Mouse (Mus musculus) cerebellum, adult 2 months (tissue): Measurements from ENCODE around the gene Lingo4. TPM values are rescaled to one million over a fixed set of nuclear protein-coding genes. Genes with fewer than 3 reads are reported as not detected.

Experiments
- DNase-seq, 2 experiments: peaks; one replicate each; pipeline ENCODE4 v3.0.0; 2021
- H3K27ac ChIP-seq: fragments of 200-500 bp; 2 replicates; pipeline ENCODE4 v1.5.1; 2012; ENCODE audit warnings: low read length, control low read depth, inconsistent platforms; ENCODE audit not compliant: insufficient read depth
- H3K27me3 ChIP-seq: fragments of 200-500 bp; 2 replicates; pipeline ENCODE4 v1.6.1; 2012; ENCODE audit warnings: inconsistent platforms, mild to moderate bottlenecking, low read length, moderate library complexity; ENCODE audit not compliant: control insufficient read depth, insufficient read depth
- H3K4me1 ChIP-seq: fragments of 200-500 bp; 2 replicates; pipeline ENCODE4 v1.6.1; 2011; ENCODE audit warnings: low read length; ENCODE audit not compliant: control insufficient read depth, insufficient read depth
- H3K4me3 ChIP-seq: fragments of 200-500 bp; replicated peaks from 2 replicates; pipeline ENCODE3; 2011; ENCODE audit warnings: mild to moderate bottlenecking, low read depth, low read length, control low read depth; ENCODE audit not compliant: insufficient read depth
- CTCF ChIP-seq: fragments of 200-500 bp; IDR thresholded peaks from 2 replicates; pipeline ENCODE4 v1.5.1; 2011; ENCODE audit warnings: low read depth, mild to moderate bottlenecking, control low read depth, low read length, moderate library complexity, borderline replicate concordance; ENCODE audit not compliant: insufficient read depth
- POLR2A ChIP-seq: fragments of 200-500 bp; IDR thresholded peaks from 2 replicates; pipeline ENCODE4 v1.6.1; 2011; ENCODE audit warnings: low read length, control low read depth, borderline replicate concordance; ENCODE audit not compliant: insufficient read depth
- WGBS: fragments of 180-500 bp; shearing (Covaris S2); methylation state at CpG from one replicate; pipeline ENCODE4 v1.1.7; 2018; 5-methylcytosine and 5-hydroxymethylcytosine counted together
- polyA plus RNA-seq: library from polyadenylated mRNA; depleted of rRNA; stranded (reverse); fragments of >200 nt; gene quantifications from 2 replicates; pipeline ENCODE4 v1.2.3, GENCODE M21; 2012; rRNA removed

Lingo4 gene
- polyA plus RNA-seq = 6.5 and 6.6 TPM in 2 replicates

DNA sequence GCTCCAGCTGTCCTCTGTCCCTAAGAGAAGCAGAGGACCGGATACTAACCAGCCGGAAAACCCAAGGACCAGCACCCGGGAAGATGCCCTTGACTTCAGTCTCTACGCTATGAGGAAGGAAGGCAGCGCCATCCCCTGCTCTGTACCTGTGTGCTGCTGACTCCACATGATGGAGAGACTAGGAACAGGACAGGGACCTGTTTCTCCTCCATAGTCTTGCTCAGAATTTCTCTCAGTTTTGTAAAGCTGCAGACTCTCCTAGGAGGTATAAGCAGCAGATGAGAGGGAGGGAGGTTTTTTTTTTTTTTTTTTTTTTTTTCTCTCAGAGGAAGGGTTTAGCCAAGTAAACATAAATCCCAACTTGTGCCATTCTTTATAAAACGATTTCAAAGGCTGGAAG, at the start of gene Lingo4:
TSS of gene Lingo4 (plus strand) at position 301 of the 400 bp plus-strand sequence.
- 84% methylated on average over 6 of the region's 6 CpGs for WGBS
- no peak within 1 kb of the TSS for H3K27ac ChIP-seq

DNA sequence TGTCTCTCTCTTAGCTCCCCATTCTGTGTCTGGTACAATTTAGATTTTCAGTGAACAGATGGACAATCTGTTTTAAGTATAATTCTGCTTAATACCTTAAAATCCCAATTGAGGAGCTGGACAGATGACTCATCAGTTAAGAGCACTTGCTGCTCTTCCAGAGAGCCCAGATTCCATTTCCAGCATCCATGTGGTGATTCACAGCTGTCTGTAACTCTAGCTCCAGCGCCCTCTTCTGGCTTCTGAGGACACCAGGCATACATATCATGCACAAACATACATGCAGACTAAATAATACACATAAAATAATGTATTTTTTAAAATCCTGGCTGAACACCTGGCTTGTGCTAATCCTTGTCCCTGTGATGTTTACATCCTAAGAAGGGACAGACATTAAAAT, 37.5 kb upstream of the Lingo4 start:
- DNase-seq = no peak
- Histone ChIP-seq H3K4me1 (no peaks in the 10 kb centered on the region), H3K4me3 (no peak overlapping the region), H3K27ac (no peak overlapping the region), H3K27me3 (no peaks in the 10 kb centered on the region)
- 8% methylated on average over 1 of the region's 1 CpGs for WGBS
- no peak for TF ChIP-seq POLR2A
- no peak for TF ChIP-seq CTCF

More for the DNA sequence above, at the start of gene Lingo4:
- no peak for DNase-seq
- Histone ChIP-seq H3K27me3 (no peaks in the 10 kb centered on the region), H3K4me3 (peak within 1 kb of the TSS; percentile 52), H3K4me1 (peaks cover 4% of the 10 kb centered on the region; the same call in 1 of the 2 replicates)
- no peak for TF ChIP-seq CTCF
- no peak for TF ChIP-seq POLR2A

DNA sequence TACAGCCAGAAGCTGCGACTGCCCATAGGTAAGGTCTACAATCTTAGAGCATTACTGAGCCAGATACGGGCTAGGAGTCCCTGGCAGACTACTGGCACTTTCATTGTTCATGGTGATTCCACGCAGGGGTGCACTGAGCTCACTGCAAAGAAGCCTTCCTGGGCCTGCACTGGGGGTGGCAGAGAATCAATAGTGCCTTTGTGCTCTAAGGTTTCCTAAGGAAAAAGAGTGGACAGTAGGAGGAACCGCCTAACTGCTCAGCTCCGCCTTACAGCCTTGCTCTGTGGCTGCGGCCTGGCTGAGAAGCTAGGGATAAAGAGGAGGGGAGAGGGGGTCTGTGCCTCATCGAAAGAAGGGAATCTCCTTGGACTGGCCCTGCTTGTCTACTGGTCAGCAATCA, 36.2 kb upstream of the Lingo4 start, which contains the start of gene C2cd4d:
TSS of gene C2cd4d (plus strand) at position 301 of the 400 bp plus-strand sequence.
- Histone ChIP-seq H3K4me3 (peak within 1 kb of the TSS; percentile 44), H3K27ac (no peak within 1 kb of the TSS), H3K27me3 (no peaks in the 10 kb centered on the region), H3K4me1 (no peaks in the 10 kb centered on the region)
- no peak for DNase-seq
- WGBS = 76% methylated on average over 7 of the region's 7 CpGs
- no peak for TF ChIP-seq POLR2A
- TF ChIP-seq CTCF = no peak

DNA sequence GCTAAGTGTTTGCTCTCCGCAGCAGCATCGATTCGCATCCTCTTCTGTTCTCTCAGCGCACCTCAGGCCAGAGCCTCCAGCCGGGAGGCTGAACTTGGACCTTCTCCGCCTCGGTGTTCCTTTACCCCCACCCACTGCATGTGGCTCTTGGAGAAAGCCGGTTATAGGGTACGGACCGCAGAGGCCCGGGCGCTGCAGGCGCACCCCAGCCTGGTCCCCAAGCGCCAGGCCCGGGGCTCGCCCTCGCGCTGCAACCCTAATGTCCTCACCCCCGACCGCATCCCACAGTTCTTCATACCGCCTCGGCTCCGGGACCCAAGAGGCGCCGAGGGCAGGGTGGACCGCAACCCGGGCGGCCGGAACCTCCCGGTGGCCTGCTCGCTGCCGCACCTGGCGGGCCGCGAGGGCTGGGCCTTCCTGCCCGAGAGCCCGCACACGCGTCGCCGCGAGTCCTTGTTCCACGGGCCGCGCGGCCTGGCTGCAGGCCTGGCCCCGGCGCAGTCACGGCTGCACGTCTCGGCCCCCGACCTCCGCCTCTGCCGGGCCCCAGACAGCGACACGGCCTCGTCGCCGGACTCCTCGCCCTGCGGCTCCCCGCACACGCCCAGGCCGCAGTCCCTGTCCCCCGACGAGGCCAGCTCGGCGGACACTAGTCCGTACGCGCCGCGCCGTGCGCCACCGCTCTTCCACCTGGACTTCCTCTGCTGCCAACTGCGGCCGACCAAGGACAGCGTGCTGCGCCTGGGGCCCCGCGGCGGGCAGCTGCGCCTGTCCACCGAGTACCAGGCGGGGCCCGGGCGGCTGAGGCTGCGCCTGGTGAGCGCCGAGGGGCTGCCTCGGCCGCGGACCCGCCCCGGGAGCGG, 34.8 kb upstream of the Lingo4 start:
- peak overlapping the region; percentile 44; the same call in 1 of the 2 replicates for H3K27ac ChIP-seq
- DNase-seq = peak; percentile 70 to 76

DNA sequence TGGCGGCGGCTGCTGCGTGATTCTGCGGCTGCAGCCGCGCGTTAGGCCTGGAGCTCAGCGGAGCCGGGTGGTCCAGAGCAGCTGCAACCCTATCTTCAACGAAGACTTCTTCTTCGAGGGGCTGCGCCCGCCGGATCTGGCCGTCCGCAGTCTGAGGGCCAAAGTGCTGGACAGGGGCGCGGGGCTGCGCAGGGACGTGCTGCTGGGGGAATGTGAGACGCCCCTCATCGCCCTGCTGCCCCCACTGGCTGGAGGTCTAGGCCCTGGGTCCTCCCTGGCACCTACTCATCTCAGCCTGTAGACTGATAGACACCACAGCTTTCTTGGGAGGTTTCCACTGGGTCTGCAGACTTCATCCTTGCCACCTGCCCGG, 34.2 kb upstream of the Lingo4 start:
- Histone ChIP-seq H3K4me1 (no peaks in the 10 kb centered on the region), H3K27ac (0 out of 2 replicates have a peak overlapping the region, but pooled peaks have one; percentile 44), H3K27me3 (no peaks in the 10 kb centered on the region), H3K4me3 (peak overlapping the region; percentile 44)
- TF ChIP-seq CTCF (no peak), POLR2A (no peak)
- no peak for DNase-seq
- WGBS = 10% methylated on average over 23 of the region's 23 CpGs

More for the DNA sequence above, 34.8 kb upstream of the Lingo4 start:
- no peaks in the 10 kb centered on the region for H3K27me3 ChIP-seq
- TF ChIP-seq CTCF = no peak
- TF ChIP-seq POLR2A = peak; percentile 37; the same call in 1 of the 2 replicates
- no peaks in the 10 kb centered on the region for H3K4me1 ChIP-seq
- 9% methylated on average over 93 of the region's 97 CpGs for WGBS
- peak overlapping the region; percentile 44 for H3K4me3 ChIP-seq

DNA sequence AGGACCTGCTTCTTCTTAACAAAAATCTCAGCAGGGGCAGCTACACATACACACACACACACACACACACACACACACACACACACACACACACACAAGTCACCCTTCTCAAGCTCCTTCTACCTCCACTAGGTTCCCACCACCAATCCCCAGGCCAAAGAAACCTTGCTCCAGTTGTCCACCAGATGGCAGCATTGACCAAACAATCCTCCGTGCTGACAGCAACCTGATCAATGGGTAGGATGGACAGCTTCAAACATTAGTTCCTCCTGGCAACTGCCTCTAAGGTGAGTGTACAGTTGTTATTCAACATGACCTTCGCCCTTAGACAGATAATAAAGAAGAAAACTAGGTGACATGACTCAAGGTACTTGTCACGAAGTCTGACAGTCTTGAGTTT, 31.6 kb upstream of the Lingo4 start:
- H3K4me1 ChIP-seq = peaks cover 4% of the 10 kb centered on the region
- no peak for TF ChIP-seq POLR2A
- peak; percentile 96 for TF ChIP-seq CTCF
- H3K27ac ChIP-seq = no peak overlapping the region
- no peaks in the 10 kb centered on the region for H3K27me3 ChIP-seq
- H3K4me3 ChIP-seq = no peak overlapping the region
- DNase-seq = peak; percentile 78 to 86
- WGBS = 20% methylated on average over 3 of the region's 3 CpGs

DNA sequence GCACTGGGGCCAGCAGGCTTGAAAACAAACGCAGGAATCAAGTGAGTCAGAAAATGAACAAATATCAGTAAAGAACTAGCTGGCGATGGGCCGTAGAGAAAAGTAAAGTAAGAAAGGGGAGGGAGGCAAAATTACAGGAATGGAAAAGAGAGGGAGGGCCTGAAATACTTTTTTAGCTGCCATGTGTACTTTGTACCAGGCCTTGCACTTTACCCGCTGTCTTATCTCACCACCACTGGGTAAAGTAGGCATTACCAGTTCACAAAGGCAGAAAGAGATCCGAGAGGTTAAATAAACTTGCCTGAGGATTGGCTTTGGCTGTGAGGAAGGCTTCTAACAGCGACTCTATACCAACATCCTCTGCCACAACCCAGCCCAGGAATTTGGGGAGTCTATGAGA, 30.8 kb upstream of the Lingo4 start:
- 87% methylated on average over 6 of the region's 6 CpGs for WGBS
- TF ChIP-seq POLR2A = no peak
- Histone ChIP-seq H3K27me3 (no peaks in the 10 kb centered on the region), H3K4me3 (no peak overlapping the region), H3K4me1 (peaks cover 8% of the 10 kb centered on the region), H3K27ac (no peak overlapping the region)
- no peak for DNase-seq

DNA sequence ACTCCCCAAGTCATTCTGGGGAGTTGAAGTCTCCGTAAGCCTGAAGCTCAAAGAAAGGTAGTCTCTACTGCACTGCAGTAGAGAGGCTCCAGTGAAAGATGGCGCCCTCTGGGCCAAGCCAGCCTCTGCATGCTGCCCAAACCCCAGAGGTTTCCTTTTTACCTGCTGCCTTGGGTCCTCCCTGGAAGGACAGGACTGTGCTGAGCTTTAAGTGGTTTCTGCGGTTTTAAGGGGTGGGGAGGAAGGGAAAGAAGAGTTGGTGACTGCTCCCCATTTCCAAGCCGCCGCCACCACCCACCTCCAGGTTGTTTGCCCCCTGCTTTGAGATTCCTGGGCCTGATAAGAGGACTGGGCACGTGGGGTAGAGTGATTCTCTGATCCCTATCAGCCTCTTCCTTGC, 29.7 kb upstream of the Lingo4 start:
- Histone ChIP-seq H3K27me3 (no peaks in the 10 kb centered on the region), H3K4me3 (no peak overlapping the region), H3K4me1 (peaks cover 12% of the 10 kb centered on the region), H3K27ac (no peak overlapping the region)
- TF ChIP-seq CTCF = no peak
- TF ChIP-seq POLR2A = no peak
- no peak for DNase-seq
- 81% methylated on average over 6 of the region's 6 CpGs for WGBS

DNA sequence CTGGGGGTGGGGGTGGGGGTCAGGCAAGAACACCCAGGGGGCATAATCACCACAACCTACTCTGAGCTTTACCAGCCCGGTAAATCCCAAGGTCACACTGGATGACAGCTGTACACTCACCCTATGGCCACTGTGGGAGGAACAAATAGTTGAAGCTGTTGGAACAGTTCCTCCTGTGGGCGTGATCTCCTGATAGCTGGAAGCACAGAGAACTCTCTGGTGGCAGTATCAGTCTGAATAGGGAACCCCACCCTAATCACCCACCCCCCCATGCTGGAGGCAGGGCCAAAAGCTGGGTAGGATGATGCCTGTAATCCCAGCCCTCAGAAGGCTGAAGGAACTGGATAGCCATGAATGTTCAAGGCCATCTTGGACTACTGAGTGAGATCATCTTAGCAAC, 28.6 kb upstream of the Lingo4 start:
- no peak for DNase-seq
- no peak for TF ChIP-seq POLR2A
- TF ChIP-seq CTCF = no peak
- WGBS = 56% methylated on average over 2 of the region's 2 CpGs

More for the DNA sequence above, 28.6 kb upstream of the Lingo4 start:
- Histone ChIP-seq H3K4me3 (no peak overlapping the region), H3K4me1 (peaks cover 23% of the 10 kb centered on the region), H3K27ac (no peak overlapping the region), H3K27me3 (no peaks in the 10 kb centered on the region)
